Mouse (Mus musculus) MEL (cell line): ENCODE measurements at regions not wholly inside any gene's neighbourhood (a gene's known extent, or its start where the extent isn't known, plus 50 kb on each side); places are given as distances from the start of the nearest gene placed in this dataset.

Experiments used
- BHLHE40 ChIP-seq: IDR thresholded peaks from 2 replicates; pipeline ENCODE4 v1.6.1; 2012; ENCODE audit warnings: low read depth, mild to moderate bottlenecking, inconsistent platforms, low read length, improper control_type of control experiment, borderline replicate concordance
- CTCF ChIP-seq, 3 experiments: IDR thresholded peaks in 2 of 3; conservative IDR thresholded peaks in 1 of 3; 2 replicates each; pipeline ENCODE4 v1.5.1; 2011 to 2012; ENCODE audit warnings: low read length in 3 of 3, low read depth in 2 of 3, mild to moderate bottlenecking in 2 of 3, improper control_type of control experiment in 1 of 3, inconsistent platforms in 1 of 3, mixed read lengths in 1 of 3, moderate library complexity in 1 of 3; ENCODE audit not compliant: control insufficient read depth in 1 of 3, insufficient read depth in 1 of 3, poor library complexity in 1 of 3, severe bottlenecking in 1 of 3
- EP300 ChIP-seq, 2 experiments: IDR thresholded peaks; 2 replicates each; pipeline ENCODE4 v1.6.1; 2011; ENCODE audit warnings: improper control_type of control experiment in 2 of 2, low read length in 2 of 2, low read depth in 1 of 2, mild to moderate bottlenecking in 1 of 2
- MEF2A ChIP-seq: IDR thresholded peaks from 2 replicates; pipeline ENCODE4 v1.6.1; 2014; ENCODE audit warnings: low read depth, mild to moderate bottlenecking, inconsistent platforms, low read length, improper control_type of control experiment; ENCODE audit not compliant: poor library complexity, insufficient replicate concordance, severe bottlenecking; ENCODE audit errors: extremely low read depth
- POLR2A ChIP-seq, 2 experiments: IDR thresholded peaks; 2 replicates each; pipeline ENCODE4 v1.6.1; 2011 to 2012; ENCODE audit warnings: low read length in 2 of 2, mild to moderate bottlenecking in 2 of 2, control low read depth in 1 of 2, improper control_type of control experiment in 1 of 2, low read depth in 1 of 2, moderate library complexity in 1 of 2; ENCODE audit not compliant: control insufficient read depth in 1 of 2, insufficient read depth in 1 of 2, poor library complexity in 1 of 2
- TAL1 ChIP-seq: IDR thresholded peaks from 2 replicates; pipeline ENCODE4 v1.6.1; 2012; ENCODE audit warnings: mild to moderate bottlenecking, inconsistent platforms, low read length, moderate library complexity, mixed read lengths
- ZNF384 ChIP-seq: IDR thresholded peaks from 2 replicates; pipeline ENCODE4 v1.6.1; 2012; ENCODE audit warnings: low read depth, mild to moderate bottlenecking, inconsistent platforms, low read length, improper control_type of control experiment

GRCm38 (mm10) chr13:57331868-57332267 is 436.1 kb upstream of the Trpc7 start:
- TF ChIP-seq CTCF (IDR thresholded peaks at IDR 0.05 in 2 of 3, conservative IDR thresholded peaks at IDR 0.05 in 1 of 3; ENCODE audit: control insufficient read depth in 1 of 3, insufficient read depth in 1 of 3, low read depth in 2 of 3, low read length in 3 of 3, poor library complexity in 1 of 3, severe bottlenecking in 1 of 3) (no peak), MEF2A (no peak), EP300 (IDR thresholded peaks at IDR 0.05; ENCODE audit: low read depth in 1 of 2, low read length in 2 of 2) (no peak), POLR2A (IDR thresholded peaks at IDR 0.05; ENCODE audit: control insufficient read depth in 1 of 2, insufficient read depth in 1 of 2, low read depth in 1 of 2, low read length in 2 of 2, poor library complexity in 1 of 2) (no peak), BHLHE40 (no peak), TAL1 (no peak), ZNF384 (no peak)
